Comparison of ENCODE assay signal across 9 mouse cellular contexts in genomic region chr8:94358541-94358940, GRCm38 (mm10). TPM values are rescaled to one million over a fixed set of nuclear protein-coding genes. Genes with fewer than 3 reads are reported as not detected.
DNase-seq lines count a peak whose midpoint lies in the region; ATAC-seq and TF ChIP-seq lines count a peak whose summit lies in the region.
"Had no signal": no experiment of that assay in that cellular context is flagged by ENCODE, and none has a peak within 500 bp of the region (broad histone marks: within the 10 kb centered on the region; RNA-seq: fewer than 3 reads in every experiment).

No protein-coding gene starts in this region.

- no peak overlapping the region for H3K4me2 ChIP-seq in forebrain, postnatal 0 days (ENCODE audit: low read depth)
- no peak overlapping the region for H3K4me2 ChIP-seq in forebrain, embryonic 12.5 days
- H3K4me2 ChIP-seq in forebrain, embryonic 16.5 days (ENCODE audit: low read length), result no peak overlapping the region

- H3K27me3 ChIP-seq in forebrain, postnatal 0 days (ENCODE audit: insufficient read depth, low read length), result no peaks in the 10 kb centered on the region
- H3K27me3 ChIP-seq in forebrain, embryonic 12.5 days, result no peaks in the 10 kb centered on the region
- no peaks in the 10 kb centered on the region for H3K27me3 ChIP-seq in forebrain, embryonic 16.5 days (replicated peaks; ENCODE audit: control insufficient read depth, insufficient read depth, low read length)

- ATAC-seq in forebrain, postnatal 0 days, result 0 out of 2 replicates have a peak, but pooled peaks have one; percentile 32
- no peak for ATAC-seq in forebrain, embryonic 12.5 days (ENCODE audit: low FRiP score)
- ATAC-seq in forebrain, embryonic 16.5 days, result no peak

- H3K4me3 ChIP-seq in forebrain, postnatal 0 days (ENCODE audit: low read depth, low read length), result no peak overlapping the region
- no peak overlapping the region for H3K4me3 ChIP-seq in forebrain, embryonic 12.5 days (replicated peaks)
- no peak overlapping the region for H3K4me3 ChIP-seq in forebrain, embryonic 16.5 days (replicated peaks; ENCODE audit: low read length)

- 57% methylated on average over 5 of the region's 5 CpGs for WGBS in forebrain, postnatal 0 days
- WGBS in forebrain, embryonic 12.5 days, result 70% methylated on average over 5 of the region's 5 CpGs
- 56% methylated on average over 5 of the region's 5 CpGs for WGBS in forebrain, embryonic 16.5 days

- H3K9ac ChIP-seq in forebrain, postnatal 0 days, result no peak overlapping the region
- no peak overlapping the region for H3K9ac ChIP-seq in forebrain, embryonic 12.5 days
- no peak overlapping the region for H3K9ac ChIP-seq in forebrain, embryonic 16.5 days (replicated peaks; ENCODE audit: low read depth, low read length)

- no peak overlapping the region for H3K27ac ChIP-seq in forebrain, postnatal 0 days (ENCODE audit: low read depth, low read length)
- H3K27ac ChIP-seq in forebrain, embryonic 12.5 days, result no peak overlapping the region
- H3K27ac ChIP-seq in forebrain, embryonic 16.5 days (ENCODE audit: low read length), result no peak overlapping the region

- no peaks in the 10 kb centered on the region for H3K36me3 ChIP-seq in forebrain, postnatal 0 days (ENCODE audit: insufficient read depth)
- no peaks in the 10 kb centered on the region for H3K36me3 ChIP-seq in forebrain, embryonic 12.5 days (replicated peaks)
- H3K36me3 ChIP-seq in forebrain, embryonic 16.5 days (ENCODE audit: control insufficient read depth, insufficient read depth), result no peaks in the 10 kb centered on the region

- H3K9me3 ChIP-seq in forebrain, postnatal 0 days (ENCODE audit: low read length), result no peaks in the 10 kb centered on the region
- no peaks in the 10 kb centered on the region for H3K9me3 ChIP-seq in forebrain, embryonic 12.5 days
- no peaks in the 10 kb centered on the region for H3K9me3 ChIP-seq in forebrain, embryonic 16.5 days (ENCODE audit: control insufficient read depth, low read length)

- H3K4me1 ChIP-seq in forebrain, postnatal 0 days (ENCODE audit: insufficient read depth), result no peaks in the 10 kb centered on the region
- H3K4me1 ChIP-seq in forebrain, embryonic 12.5 days, result no peaks in the 10 kb centered on the region
- H3K4me1 ChIP-seq in forebrain, embryonic 16.5 days (replicated peaks; ENCODE audit: control insufficient read depth, insufficient read depth, low read length), result peaks cover 5% of the 10 kb centered on the region

- TF ChIP-seq CTCF in forebrain, postnatal 0 days (IDR thresholded peaks at IDR 0.05; ENCODE audit: low read depth), result no peak

- peak; percentile 55 for DNase-seq in forebrain, postnatal 0 days
- DNase-seq in adrenal gland, adult 2 months, result peak; percentile 88
- peak; percentile 40 to 46 for DNase-seq in frontal cortex, postnatal 14 days (ENCODE audit: low spot score in 2 of 2)
- DNase-seq in kidney, postnatal 10 days, result peak; percentile 89
- peak; percentile 93 for DNase-seq in lung, postnatal 10 days
- peak; percentile 77 to 78 for DNase-seq in urinary bladder, postnatal 4 days (ENCODE audit: low spot score in 2 of 2)

RNA-seq across cellular contexts. Expression of gene Herpud1, which starts 27.7 kb away (rescaled TPM):
- 68.2 and 79.7 TPM in 2 replicates for total RNA-seq in forebrain, postnatal 0 days (2014; rRNA removed)
- 60.7 and 63.4 TPM in 2 replicates for polyA plus RNA-seq in forebrain, postnatal 0 days (2015; fragmentation: Nextera tagmentation; extraction: Ambion mirVana)
- polyA plus RNA-seq in forebrain, embryonic 12.5 days (2016; fragmentation: Nextera tagmentation; extraction: Ambion mirVana), result 52.0 and 58.0 TPM in 2 replicates
- 100 to 1,000 TPM in 1 of 2 experiments, 10 to 100 TPM in 1; 99.0 to 141 TPM for total RNA-seq in adrenal gland, adult 2 months (2021)
- 188 and 195 TPM in 2 replicates for polyA plus RNA-seq in adrenal gland, adult 2 months (2012; rRNA removed)
- 68.0 and 78.0 TPM in 2 replicates for polyA plus RNA-seq in forebrain, embryonic 16.5 days (2015; fragmentation: Nextera tagmentation; extraction: Ambion mirVana)

RNA-seq across cellular contexts. Expression of gene Slc12a3, which starts 29.5 kb away (rescaled TPM):
- 0.29 TPM in 1 of 2 replicates, not detected in the other for total RNA-seq in forebrain, postnatal 0 days (2014; rRNA removed)
- 0.08 and 0.12 TPM in 2 replicates for polyA plus RNA-seq in forebrain, postnatal 0 days (2015; fragmentation: Nextera tagmentation; extraction: Ambion mirVana)
- 0.10 TPM in 1 of 2 replicates, not detected in the other for polyA plus RNA-seq in forebrain, embryonic 12.5 days (2016; fragmentation: Nextera tagmentation; extraction: Ambion mirVana)
- total RNA-seq in adrenal gland, adult 2 months (2021), result under 1 TPM in 1 of 2 experiments, not detected in 1; 0.12 TPM
- polyA plus RNA-seq in adrenal gland, adult 2 months (2012; rRNA removed), result 0.10 TPM in 1 of 2 replicates, not detected in the other
- polyA plus RNA-seq in forebrain, embryonic 16.5 days (2015; fragmentation: Nextera tagmentation; extraction: Ambion mirVana), result 0.10 TPM in 1 of 2 replicates, not detected in the other
- polyA plus RNA-seq: C2C12 had no signal

Comparison
In these comparisons a context has a peak if more than half of its experiments do, and no peak if none do; other contexts are left out.
1. DNase-seq: peak in every context shown above with its lines; median percentile 93 in lung, postnatal 10 days; 89 in kidney, postnatal 10 days; 88 in adrenal gland, adult 2 months; 78 in urinary bladder, postnatal 4 days; 55 in forebrain, postnatal 0 days; 43 in frontal cortex, postnatal 14 days.